Mouse (Mus musculus) 3T3-L1 (cell line): ENCODE measurements around the gene Cfap206.
"Not testable (repeated sequence)": the region's sequence is repeated elsewhere in the genome, so short reads cannot be mapped to it uniquely, and the experiment has no call there.

Source experiments
- DNase-seq: peaks from one replicate; pipeline ENCODE4 v3.0.0-alpha.2; 2015; ENCODE audit warnings: low read depth, low spot score

Gene Cfap206

DNA sequence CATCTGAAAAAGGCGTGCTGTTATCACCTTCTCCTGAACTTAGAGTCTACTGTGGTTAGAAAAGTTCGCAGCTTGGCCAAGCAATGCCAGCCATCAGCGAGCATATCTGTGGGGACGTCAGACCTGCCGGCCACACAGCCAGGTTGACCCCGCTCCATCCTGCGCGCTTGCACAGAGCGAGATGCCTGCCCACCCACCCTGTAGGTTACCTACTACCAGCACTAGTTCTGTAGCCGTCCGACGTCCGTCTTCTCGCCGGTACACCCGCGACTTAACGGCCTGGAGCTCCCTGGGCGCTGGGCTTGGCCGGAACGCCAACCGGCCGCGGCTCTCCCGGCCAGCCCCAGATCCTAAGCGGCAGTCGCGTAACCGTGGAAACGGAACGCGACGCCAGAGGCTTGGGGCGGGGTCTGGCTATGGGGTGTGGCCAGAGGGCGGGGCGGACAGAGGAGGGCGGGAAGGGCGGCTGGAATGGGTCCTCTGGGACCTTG is at the start of gene Cfap206:
Gene Cfap206, minus strand, starts transcription at position 356 of the 491 bp plus-strand sequence.
- no peak for DNase-seq

DNA sequence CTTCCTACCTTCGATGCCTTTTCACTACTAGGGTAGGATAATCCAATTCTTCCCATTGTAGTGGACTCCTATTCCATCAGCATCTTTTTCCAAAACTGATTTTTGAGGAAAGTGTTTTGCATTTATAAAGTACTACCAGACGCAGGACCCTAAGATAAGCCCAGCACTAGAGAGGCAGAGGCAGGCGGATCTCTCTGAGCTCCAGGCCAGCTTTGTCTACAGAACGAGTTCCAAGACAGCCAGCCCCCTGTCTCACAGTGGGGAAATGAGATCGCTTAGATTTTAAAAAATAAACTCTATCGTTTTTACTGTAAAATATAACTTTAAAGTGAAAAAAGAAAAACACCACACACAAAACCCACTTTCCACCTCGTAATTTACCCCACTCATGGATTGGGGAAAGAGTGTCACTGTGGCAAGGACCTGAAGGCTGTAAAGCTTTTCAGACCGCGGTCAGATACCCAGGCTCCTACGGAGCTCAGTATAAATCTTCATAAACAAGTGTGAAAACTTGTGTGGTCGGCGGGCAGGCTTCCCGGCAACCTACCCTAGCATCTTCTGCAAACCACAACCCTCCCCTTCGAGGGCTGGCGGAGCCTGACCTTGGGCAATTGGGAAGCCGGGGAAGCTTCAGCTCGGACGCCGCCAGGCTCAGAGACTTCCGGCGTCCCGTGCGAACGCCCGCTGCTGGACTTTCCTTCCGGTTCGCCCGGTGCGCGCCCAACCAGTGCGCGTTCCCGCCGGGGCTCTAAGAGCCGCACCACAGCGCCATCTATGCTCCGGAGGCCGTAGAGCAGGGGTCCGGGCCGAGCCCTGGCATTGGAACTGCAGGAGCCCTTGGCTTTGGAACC is 47.9 kb upstream of the Cfap206 start, which contains the start of gene Smim8:
Gene Smim8, minus strand, starts transcription at position 747 of the 851 bp plus-strand sequence.
- peak; percentile 83 for DNase-seq

DNA sequence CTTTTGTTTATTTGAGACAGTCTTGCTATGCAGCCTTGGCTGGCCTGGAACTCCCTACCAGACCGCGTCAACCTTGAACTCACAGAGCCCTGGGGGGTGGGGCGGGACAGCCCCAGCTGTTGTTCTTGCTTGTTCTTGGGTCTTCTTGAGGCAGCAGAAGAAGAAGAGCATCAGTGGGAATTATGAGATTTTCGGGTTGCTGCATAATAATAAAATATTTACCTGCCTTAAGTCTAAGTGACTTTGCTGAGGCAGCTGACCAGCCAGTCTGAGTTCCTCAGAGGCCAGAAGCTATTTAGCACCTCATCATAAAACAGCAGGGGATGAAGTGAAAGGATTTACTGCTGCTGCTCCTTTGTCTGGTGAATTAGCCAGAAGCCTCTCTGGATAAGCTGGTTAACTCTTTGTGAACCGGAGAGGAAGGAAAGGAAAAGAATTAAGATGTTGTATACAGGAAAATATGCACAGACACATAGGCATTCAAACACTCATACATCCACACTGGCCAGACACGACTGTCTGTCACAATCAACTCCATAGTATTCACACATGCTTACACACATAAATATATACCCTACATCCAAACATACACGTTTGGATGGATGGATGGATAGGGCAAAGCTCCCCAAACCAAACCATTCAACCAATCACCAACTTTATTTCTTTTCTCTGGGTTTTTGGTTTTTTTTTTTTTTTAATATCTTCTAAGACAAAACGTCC is 41.8 kb upstream of the Cfap206 start:
- DNase-seq, result no peak

DNA sequence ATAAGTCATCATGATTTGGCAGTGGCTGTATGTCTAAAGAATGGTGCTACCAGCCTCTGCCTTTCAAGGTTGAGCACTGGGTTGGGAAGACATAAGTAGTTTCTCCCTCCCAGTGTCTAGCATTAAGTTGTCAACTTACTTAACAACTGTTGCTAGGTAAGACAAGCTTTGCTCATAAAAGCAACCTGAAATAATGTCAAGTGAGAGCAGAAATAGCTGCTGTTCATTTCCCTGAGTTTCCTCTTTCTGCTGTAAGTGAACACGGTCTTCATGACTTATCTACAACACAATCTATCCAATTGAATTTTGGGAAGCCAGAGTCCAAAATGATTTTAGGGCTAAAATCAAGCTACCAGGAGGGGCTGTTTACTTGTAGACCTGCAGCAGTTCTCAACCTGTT is 26.2 kb upstream of the Cfap206 start, which contains the start of gene Gm136:
Gene Gm136, minus strand, starts transcription at position 101 of the 400 bp plus-strand sequence.
- DNase-seq, result no peak

DNA sequence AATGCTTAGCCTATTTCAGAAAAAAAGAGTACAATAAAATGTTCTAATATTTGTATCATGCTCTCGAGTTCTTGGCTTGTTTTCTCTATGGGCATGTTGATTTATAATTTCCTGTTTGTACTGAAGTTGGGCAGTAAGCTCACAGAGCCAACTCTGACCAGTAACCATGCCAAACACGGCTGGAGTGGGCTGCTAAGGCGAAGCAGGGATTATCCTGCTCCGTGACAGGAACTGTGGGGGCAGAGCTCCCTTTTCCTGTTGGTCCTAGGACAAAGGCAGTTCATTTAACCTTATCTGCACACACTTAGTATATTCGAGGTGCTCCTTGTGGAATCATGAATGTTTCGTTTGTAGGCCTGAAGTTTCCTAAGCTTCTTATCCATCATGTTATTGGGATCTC is 19.2 kb upstream of the Cfap206 start:
- DNase-seq, result no peak

DNA sequence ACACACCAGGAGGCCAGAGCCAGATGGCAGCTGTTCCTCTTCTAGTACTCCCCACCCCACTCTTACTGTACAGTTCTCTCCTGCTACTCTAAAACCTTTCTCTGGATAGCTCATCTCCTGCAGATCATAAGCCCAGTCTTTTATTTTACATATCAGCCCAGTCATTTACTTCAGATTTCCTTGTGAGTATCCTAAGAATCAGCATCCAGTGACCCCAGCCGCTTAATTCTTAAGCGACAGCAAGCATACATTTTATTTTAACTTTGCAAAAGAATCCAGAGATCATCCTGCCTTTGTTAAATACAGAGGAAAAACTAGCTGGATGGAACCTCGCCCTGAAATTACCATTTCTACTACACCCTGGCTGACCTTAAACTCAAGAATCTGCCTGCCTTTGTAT is 4.5 kb upstream of the Cfap206 start:
- no peak for DNase-seq

DNA sequence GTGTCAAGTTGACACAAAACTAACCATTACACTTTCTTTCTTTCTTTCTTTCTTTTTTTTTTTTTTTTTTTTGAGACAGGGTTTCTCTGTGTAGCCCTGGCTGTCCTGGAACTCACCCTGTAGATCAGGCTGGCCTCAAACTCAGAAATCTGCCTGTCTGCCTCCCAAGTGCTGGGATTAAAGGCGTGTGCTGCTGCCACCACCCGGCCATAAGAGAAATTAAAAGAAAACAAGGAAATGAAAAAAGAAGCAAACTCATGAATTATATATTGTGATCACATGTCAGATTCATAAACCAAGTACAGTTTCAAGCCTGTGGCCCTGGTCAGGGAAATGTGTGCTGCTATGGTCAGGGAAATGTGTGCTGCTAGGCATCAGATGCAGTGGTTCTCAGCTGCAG is 3.4 kb upstream of the Cfap206 start:
- peak; percentile 43 for DNase-seq

DNA sequence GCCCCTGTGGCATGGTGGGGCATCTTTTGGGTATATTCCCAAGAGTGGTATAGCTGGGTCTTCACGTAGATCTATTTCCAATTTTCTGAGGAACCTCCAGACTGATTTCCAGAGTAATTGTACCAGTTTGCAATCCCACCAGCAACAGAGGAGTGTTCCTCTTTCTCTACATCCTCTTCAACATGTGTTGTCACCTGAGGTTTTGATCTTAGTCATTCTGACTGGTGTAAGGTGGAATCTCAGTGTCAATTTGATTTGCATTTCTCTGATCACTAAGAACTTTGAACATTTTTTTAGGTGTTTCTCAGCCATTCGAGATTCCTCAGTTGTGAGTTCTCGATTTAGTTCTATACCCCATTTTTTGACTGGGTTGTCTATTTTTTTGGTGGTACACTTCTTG is 4.3 kb downstream of the Cfap206 start:
- not testable (repeated sequence) for DNase-seq

DNA sequence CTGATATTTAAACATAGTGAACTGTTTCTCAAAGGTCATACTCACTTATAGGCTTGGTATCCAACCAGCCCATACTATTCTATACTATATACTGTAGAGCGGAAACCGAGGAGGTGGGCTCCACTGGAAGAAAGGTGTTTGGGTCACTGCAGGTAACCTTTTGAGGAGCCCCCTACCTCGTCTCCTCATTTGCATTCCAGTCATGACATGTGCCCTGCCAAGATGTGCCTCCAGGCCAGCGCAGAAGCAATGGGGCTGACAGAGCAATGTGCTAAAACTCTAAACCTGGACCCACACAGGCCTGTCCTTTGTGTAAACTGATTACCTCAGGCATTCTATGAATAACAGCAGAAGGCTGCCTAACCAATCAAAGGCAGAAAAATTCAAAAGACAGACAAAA is 5.7 kb downstream of the Cfap206 start:
- no peak for DNase-seq

DNA sequence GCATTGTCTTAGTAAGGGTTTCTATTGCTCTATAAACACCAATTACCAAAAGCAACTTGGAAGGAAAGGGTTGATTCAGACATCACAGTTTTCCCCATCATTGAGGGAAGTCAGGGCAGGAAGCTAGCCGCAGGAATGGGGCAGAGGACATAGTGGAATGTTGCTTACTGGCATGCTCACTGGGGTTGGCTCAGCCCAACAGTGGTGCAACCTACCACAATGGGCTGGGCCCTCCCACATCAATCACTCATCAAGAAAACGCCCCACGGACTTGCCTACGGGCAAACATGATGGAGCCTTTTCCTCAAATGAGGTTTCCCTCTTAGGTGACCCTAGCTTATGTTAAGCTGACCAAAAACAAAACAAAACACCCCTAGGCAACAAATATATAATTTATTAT is 6.8 kb downstream of the Cfap206 start:
- peak; percentile 54 for DNase-seq

DNA sequence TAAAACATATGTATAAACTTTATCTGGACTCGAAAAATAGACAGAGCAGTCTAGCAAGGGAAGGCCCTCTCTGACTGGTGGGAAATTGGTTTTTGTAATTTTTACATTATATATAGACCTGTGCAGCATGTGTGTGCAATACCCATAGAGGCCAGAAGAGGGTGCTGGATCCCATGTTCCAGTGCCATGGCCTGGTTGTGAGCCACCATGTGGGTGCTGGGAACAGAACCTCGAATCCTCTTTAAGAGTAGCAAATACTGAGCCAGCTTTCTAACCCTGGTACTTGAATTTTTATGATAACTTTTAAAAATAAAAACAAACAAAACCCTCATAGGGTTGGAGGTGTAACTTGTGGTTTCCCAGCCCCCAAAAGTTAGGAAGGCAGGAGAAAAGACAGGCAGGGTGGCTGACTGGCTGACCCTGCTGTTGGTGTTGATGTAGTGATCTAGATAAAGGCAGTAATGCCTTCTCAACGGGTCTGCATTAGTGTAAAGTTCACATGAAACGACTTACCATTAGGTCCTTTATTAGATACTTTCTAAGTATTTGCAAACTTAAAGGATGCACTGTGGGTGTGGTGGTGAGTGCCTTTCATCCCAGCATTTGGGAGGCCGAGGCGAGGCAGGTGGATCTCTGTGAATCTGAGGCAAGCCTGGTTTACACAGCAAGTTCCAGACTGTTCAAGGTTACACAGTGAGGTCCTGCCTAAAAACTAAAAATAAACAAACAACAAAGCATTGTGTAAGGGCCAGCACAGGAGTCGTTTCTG is 9.7 kb downstream of the Cfap206 start:
- DNase-seq, result no peak

DNA sequence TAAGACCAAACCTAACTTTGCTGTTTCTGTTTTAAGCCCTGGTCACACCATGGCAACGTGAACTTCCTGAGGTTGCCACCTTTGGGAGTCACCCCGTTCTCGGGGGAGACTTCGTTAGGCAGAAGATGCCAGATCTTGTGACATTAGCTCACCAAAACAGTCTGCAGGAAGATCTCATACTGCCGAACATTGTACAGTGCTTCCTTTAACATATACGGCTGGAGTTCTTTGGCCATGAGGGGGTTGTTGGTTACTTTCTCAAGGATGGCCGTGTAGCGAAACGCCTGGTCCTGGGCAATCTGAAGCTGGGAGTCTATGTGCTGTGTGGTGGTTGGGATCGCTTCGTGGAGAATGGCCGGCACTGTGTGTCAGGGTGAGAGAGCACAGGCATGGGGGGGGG is 10.6 kb downstream of the Cfap206 start:
- no peak for DNase-seq

DNA sequence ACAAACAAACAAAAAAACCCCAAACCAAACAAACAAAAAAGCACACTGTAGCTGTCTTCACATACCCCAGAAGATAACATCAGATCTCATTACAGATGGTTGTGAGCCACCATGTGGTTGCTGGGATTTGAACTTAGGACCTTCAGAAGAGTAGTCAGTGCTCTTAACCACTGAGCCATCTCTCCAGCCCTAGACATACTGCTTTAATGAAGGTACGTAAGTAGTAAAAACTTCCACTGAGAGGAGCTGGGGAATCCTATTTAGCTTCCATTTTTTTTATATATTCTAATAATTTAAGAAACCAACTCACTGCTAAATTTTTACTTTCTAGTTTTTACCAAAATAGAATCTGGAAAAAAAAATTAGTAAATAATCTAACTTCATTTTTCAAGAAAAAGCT is 14.9 kb downstream of the Cfap206 start:
- DNase-seq, result no peak

DNA sequence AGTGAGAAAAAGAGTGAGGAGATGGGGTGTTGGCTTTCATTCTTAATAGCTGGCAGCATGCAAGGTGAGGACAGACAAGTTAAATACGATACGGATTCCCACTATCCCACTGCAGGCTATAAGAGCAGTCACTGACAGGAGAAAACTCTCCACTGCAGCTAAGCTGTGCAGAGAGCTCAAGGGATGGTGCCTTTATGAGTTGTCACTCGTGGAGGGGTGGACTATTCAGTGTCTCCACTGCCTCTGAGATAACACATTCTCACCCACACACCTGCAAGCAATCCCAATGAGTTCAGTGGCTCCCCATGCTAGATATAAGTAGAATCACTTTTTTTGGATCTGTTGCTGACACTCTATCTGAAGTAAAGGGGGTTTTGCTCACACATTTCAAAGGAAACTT is 21.9 kb downstream of the Cfap206 start:
- no peak for DNase-seq

DNA sequence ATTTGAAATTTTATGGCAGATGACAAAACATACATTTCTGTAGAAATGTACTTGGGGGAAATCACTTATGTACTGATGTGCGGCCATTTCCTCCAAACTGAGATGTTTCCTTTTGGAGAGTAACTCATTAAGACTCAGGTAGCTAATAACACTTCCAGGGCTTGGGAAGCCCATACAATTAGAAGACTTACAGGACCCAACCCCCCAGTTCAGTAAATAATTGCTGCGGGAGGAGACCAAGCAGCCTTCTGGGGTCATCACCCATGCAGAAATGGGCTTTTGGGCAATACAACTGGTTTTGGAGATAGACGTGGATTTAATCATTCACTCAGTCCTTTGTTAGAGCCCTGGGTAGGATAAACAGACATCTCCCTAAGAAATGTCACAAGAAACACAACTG is 22.8 kb downstream of the Cfap206 start:
- no peak for DNase-seq

DNA sequence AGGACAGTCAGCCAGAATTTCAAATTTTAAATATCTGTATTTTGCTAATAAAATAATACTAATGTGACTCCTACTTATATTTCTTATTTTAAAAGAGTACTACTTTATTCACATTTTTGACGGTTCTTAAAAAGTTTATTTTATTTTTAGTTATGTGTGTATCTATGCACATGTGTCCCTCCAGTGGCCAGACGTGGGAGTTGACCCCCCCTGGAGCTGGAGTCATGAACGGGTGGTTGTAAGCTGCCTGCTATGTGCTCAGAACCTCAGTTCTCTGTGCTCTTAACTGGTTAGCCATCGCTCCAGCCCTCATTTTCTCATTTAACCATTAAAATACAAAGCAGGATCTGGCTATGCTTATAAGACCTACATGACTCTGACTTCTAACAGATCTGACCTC is 27.0 kb downstream of the Cfap206 start:
- DNase-seq, result peak; percentile 26

DNA sequence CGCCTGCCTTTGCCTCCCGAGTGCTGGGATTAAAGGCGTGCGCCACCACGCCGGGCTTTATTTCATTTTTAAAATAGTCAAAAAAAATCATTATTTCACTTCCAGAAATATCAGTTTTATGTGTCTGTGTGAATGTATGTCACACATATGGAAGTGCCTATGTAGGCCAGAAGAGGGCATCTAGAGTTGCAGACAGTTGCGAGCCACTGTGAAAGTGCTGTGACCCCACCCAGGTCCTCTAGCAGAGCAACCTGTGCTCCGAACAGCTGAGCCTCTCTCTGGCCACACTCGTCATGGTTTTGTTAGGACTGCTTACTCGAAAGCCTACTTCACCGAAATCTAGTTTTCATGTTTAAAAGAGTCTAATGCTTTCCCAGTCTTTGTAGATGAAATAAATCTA is 27.8 kb downstream of the Cfap206 start:
- no peak for DNase-seq

DNA sequence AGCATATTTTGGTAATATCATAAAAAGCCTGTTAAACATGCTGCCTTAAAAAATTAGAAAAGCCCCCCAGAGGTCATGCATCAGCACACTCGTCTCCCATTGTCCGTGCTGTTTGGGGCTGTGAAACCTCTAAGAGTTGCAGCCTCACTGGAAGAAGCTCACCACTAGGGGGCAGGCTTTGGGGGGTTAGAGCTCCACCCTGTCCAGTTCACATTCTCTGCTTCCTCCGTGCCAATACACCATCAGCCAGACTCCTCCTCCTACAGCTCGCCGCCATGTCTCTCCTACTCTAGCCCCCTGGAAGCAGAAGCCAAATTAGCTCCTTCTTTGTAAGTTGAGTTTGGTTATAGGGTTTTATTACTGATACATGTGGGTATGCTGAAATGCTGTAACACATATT is 28.5 kb downstream of the Cfap206 start:
- peak; percentile 33 for DNase-seq

DNA sequence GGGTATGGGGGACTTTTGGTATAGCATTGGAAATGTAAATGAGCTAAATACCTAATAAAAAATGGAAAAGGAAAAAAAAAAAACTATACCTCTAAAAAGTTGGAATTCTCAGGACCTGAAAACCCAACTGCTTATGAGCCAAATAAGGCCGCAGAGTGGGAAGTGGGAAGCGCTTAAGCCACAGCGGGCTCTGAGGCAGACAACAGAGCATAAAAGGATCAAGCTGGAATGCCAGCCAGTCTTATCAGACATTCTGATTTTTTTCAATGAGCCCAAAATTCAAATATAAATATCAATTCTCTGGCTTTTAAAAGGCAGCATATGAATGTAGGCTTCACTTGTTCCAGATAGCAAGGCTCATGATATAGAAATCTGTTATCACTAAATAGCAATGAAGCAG is 42.0 kb downstream of the Cfap206 start:
- no peak for DNase-seq

DNA sequence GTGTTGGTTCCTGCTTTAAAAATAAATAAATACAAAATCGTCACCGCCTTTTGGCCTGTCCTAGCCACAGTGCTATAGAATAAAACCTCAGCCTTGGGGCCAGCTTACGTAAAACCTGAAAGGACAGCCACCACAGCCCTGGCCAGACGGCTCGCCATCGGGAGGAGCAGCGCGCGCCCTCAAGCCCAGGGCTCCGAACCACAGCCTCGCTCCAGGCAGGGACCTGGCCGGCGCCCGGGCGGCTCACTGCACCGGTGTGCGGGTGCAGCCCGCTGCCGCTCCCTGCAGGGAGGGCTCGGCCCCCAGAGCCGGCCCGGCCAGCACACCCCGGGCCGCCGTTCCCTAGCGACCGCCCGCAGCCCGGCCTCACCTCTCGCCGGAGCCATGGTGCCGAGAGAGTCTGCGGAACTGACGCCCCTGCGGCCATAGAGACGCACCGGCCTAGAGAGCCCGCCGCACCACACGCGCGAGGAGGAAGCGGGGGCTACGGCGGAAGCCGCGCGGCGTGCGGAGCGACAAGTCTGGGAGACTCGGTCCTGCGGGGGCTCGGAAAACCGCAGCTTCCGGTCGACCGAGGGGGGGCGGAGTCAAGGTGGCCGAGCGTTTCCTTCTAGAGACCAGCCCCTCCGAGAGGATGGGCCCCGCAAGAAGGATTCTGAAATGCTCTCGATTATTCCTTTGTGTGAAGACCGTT is 43.0 kb downstream of the Cfap206 start, which contains the start of gene Slc35a1:
Gene Slc35a1, minus strand, starts transcription at position 565 of the 694 bp plus-strand sequence.
- DNase-seq, result peak; percentile 88

DNA sequence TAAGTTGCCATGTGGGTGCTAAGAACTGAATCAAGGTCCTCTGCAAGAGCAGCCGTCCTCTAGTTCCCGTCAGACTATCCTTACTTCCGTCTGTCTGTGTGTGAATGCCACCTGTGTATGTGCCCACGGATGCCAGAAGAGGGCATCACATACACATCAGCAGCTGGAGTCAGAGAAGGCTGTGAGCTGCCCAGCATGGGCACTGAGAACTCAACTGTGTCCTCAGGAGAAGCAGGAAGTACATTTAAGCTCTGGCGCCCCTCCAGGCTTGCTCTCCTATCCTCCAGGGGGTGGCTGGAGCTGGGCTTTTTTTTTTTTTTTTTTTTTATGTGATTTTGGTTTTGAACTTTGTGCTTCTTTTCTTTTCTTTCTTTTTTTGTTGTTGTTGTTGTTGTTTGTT is 49.5 kb downstream of the Cfap206 start:
- DNase-seq, result peak; percentile 40
